In genomic region chr3:115768761-115769530, GRCm38 (mm10) we compare ENCODE assay signal across 11 mouse cellular contexts. TPM values are rescaled to one million over a fixed set of nuclear protein-coding genes. Genes with fewer than 3 reads are reported as not detected.
DNase-seq lines count a peak whose midpoint lies in the region; ATAC-seq lines count a peak whose summit lies in the region.
"Had no signal": no experiment of that assay in that cellular context is flagged by ENCODE, and none has a peak within 500 bp of the region (broad histone marks: within the 10 kb centered on the region; RNA-seq: fewer than 3 reads in every experiment).

No protein-coding gene starts in this region.

- no peaks in the 10 kb centered on the region for H3K27me3 ChIP-seq in liver, embryonic 16.5 days (ENCODE audit: control insufficient read depth, insufficient read depth, low read depth, low read length)
- H3K27me3 ChIP-seq in midbrain, embryonic 10.5 days (ENCODE audit: low read depth, poor library complexity, severe bottlenecking): no peaks in the 10 kb centered on the region
- H3K27me3 ChIP-seq: embryonic facial prominence, embryonic 13.5 days; midbrain, embryonic 12.5 days had no signal

- H3K27ac ChIP-seq in brown adipose tissue, adult 24 weeks (replicated peaks; ENCODE audit: low read depth, low read length): peak overlapping the region; percentile 100
- no peak overlapping the region for H3K27ac ChIP-seq in liver, embryonic 16.5 days (ENCODE audit: low read length)
- H3K27ac ChIP-seq in midbrain, embryonic 10.5 days (replicated peaks): no peak overlapping the region
- H3K27ac ChIP-seq: embryonic facial prominence, embryonic 13.5 days; midbrain, embryonic 12.5 days had no signal

- 46% methylated on average over 19 of the region's 19 CpGs for WGBS in liver, embryonic 16.5 days (ENCODE audit: insufficient replicate concordance)
- 84% methylated on average over 19 of the region's 19 CpGs for WGBS in midbrain, embryonic 10.5 days

- H3K9ac ChIP-seq in liver, embryonic 16.5 days (ENCODE audit: low read depth, low read length): no peak overlapping the region
- H3K9ac ChIP-seq: embryonic facial prominence, embryonic 13.5 days; midbrain, embryonic 12.5 days had no signal

- intact Hi-C loops in heart, postnatal 25 days (cut with DNase I): no loop called here

- ATAC-seq in liver, embryonic 16.5 days (ENCODE audit: low read depth): peak; percentile 32; the same call in 1 of the 2 replicates

- H3K9me3 ChIP-seq in liver, embryonic 16.5 days (replicated peaks; ENCODE audit: control insufficient read depth, low read length): no peaks in the 10 kb centered on the region
- no peaks in the 10 kb centered on the region for H3K9me3 ChIP-seq in midbrain, embryonic 10.5 days (replicated peaks)
- H3K9me3 ChIP-seq: embryonic facial prominence, embryonic 13.5 days; midbrain, embryonic 12.5 days had no signal

- H3K4me3 ChIP-seq in brown adipose tissue, adult 24 weeks (ENCODE audit: insufficient read depth, low read depth, low read length): no peak overlapping the region
- H3K4me3 ChIP-seq in liver, embryonic 16.5 days (ENCODE audit: low read depth, low read length): no peak overlapping the region
- no peak overlapping the region for H3K4me3 ChIP-seq in midbrain, embryonic 10.5 days
- H3K4me3 ChIP-seq: embryonic facial prominence, embryonic 13.5 days; midbrain, embryonic 12.5 days had no signal

- peaks cover 18% of the 10 kb centered on the region for H3K4me1 ChIP-seq in brown adipose tissue, adult 24 weeks (ENCODE audit: control insufficient read depth, insufficient read depth, insufficient read length, low read length)
- no peaks in the 10 kb centered on the region for H3K4me1 ChIP-seq in liver, embryonic 16.5 days (ENCODE audit: control insufficient read depth, low read depth, low read length)
- no peaks in the 10 kb centered on the region for H3K4me1 ChIP-seq in midbrain, embryonic 10.5 days
- H3K4me1 ChIP-seq: embryonic facial prominence, embryonic 13.5 days; midbrain, embryonic 12.5 days had no signal

- no peak overlapping the region for H3K4me2 ChIP-seq in liver, embryonic 16.5 days (ENCODE audit: low read depth, low read length)
- H3K4me2 ChIP-seq: embryonic facial prominence, embryonic 13.5 days; midbrain, embryonic 12.5 days had no signal

- peak; percentile 37 to 79 for DNase-seq in adrenal gland, adult (ENCODE audit: inconsistent age in 2 of 2, low spot score in 1 of 2)
- no peak for DNase-seq in adrenal gland, postnatal 4 days (ENCODE audit: low spot score in 2 of 2)
- DNase-seq in heart, postnatal 25 days (ENCODE audit: low spot score): peak; percentile 69
- DNase-seq in ovary, postnatal 14 days (ENCODE audit: low spot score): no peak
- DNase-seq in midbrain, embryonic 10.5 days (ENCODE audit: low spot score): no peak
- no peak for DNase-seq in thymus, postnatal 10 days (ENCODE audit: low spot score in 2 of 2)
- DNase-seq: right cerebral cortex, postnatal 14 days had no signal

- H3K36me3 ChIP-seq in liver, embryonic 16.5 days (ENCODE audit: control insufficient read depth, insufficient read depth): no peaks in the 10 kb centered on the region
- H3K36me3 ChIP-seq in midbrain, embryonic 10.5 days: no peaks in the 10 kb centered on the region
- H3K36me3 ChIP-seq: embryonic facial prominence, embryonic 13.5 days; midbrain, embryonic 12.5 days had no signal

RNA-seq across cellular contexts. Expression of gene S1pr1, which starts 54.1 kb away (rescaled TPM):
- 10 to 100 TPM; 25.4 to 25.8 TPM for total RNA-seq in adrenal gland, postnatal 4 days (2021)
- polyA plus RNA-seq in brown adipose tissue, adult 24 weeks (2012; ENCODE audit: insufficient read depth, insufficient read length, missing spikeins): 23.1 and 29.4 TPM in 2 replicates
- total RNA-seq in heart, postnatal 25 days (2021): 10 to 100 TPM; 50.5 to 51.0 TPM
- 10.4 TPM in 2 replicates for polyA plus RNA-seq in liver, embryonic 16.5 days (2015; fragmentation: Nextera tagmentation; extraction: Ambion mirVana)
- 13.4 and 14.9 TPM in 2 replicates for polyA plus RNA-seq in midbrain, embryonic 10.5 days (2016; fragmentation: Nextera tagmentation; extraction: Ambion mirVana)

Comparison
In these comparisons a context has a peak if more than half of its experiments do, and no peak if none do; other contexts are left out.
1. DNase-seq: peak in adrenal gland, adult (2 of 2) and heart, postnatal 25 days (single experiment); none in adrenal gland, postnatal 4 days (0 of 2), ovary, postnatal 14 days (single experiment), midbrain, embryonic 10.5 days (single experiment) and thymus, postnatal 10 days (0 of 2).